Comparison of ENCODE assay signal across 24 mouse cellular contexts in genomic region chr9:48928781-48929180, GRCm38 (mm10). TPM values are rescaled to one million over a fixed set of nuclear protein-coding genes. Genes with fewer than 3 reads are reported as not detected.
A peak's percentile ranks its signal among the peaks of the same experiment; 100 is the strongest.
DNase-seq lines count a peak whose midpoint lies in the region; ATAC-seq and TF ChIP-seq lines count a peak whose summit lies in the region.
"Had no signal": no experiment of that assay in that cellular context is flagged by ENCODE, and none has a peak within 500 bp of the region (broad histone marks: within the 10 kb centered on the region; RNA-seq: fewer than 3 reads in every experiment).

No protein-coding gene starts in this region.

- H3K9me3 ChIP-seq in forebrain, postnatal 0 days (ENCODE audit: low read length) = no peaks in the 10 kb centered on the region
- H3K9me3 ChIP-seq: embryonic facial prominence, embryonic 13.5 days; heart, embryonic 15.5 days had no signal

- H3K36me3 ChIP-seq in forebrain, postnatal 0 days (ENCODE audit: insufficient read depth) = no peaks in the 10 kb centered on the region
- H3K36me3 ChIP-seq: embryonic facial prominence, embryonic 13.5 days; heart, embryonic 15.5 days had no signal

- H3K4me2 ChIP-seq in forebrain, postnatal 0 days (ENCODE audit: low read depth) = no peak overlapping the region
- H3K4me2 ChIP-seq: embryonic facial prominence, embryonic 13.5 days; heart, embryonic 15.5 days had no signal

- TF ChIP-seq POLR2A in lung, adult 2 months (IDR thresholded peaks at IDR 0.05; ENCODE audit: borderline replicate concordance, extremely low read depth, low read depth, low read length) = no peak

- TF ChIP-seq CTCF in forebrain, postnatal 0 days (IDR thresholded peaks at IDR 0.05; ENCODE audit: low read depth) = no peak
- no peak for TF ChIP-seq CTCF in lung, adult 2 months (IDR thresholded peaks at IDR 0.05; ENCODE audit: insufficient read depth, low read length)

- WGBS in forebrain, postnatal 0 days = 40% methylated on average over 3 of the region's 3 CpGs
- 55% methylated on average over 3 of the region's 3 CpGs for WGBS in lung, adult 2 months

- H3K27me3 ChIP-seq in forebrain, postnatal 0 days (ENCODE audit: insufficient read depth, low read length) = no peaks in the 10 kb centered on the region; the same call in 1 of the 2 replicates
- H3K27me3 ChIP-seq: embryonic facial prominence, embryonic 13.5 days had no signal

- peak; percentile 19 to 24 for DNase-seq in cerebellum, postnatal 14 days
- no peak for DNase-seq in cerebellum, adult 9-11 months
- peak; percentile 68 for DNase-seq in left cerebral cortex, postnatal 4 days
- no peak for DNase-seq in left cerebral cortex, adult 9 months (ENCODE audit: low spot score in 2 of 2)
- DNase-seq in brain, adult 2 months (ENCODE audit: low read depth, low spot score) = peak; percentile 20
- DNase-seq in forebrain, postnatal 0 days = no peak
- DNase-seq in lung, adult 2 months = no peak
- DNase-seq in thymus, postnatal 10 days (ENCODE audit: low spot score in 2 of 2) = no peak
- DNase-seq: adrenal gland, postnatal 10 days; heart, postnatal 36 days; kidney, adult 11 months; liver, postnatal 0 days; lung, postnatal 10 days; thymus, postnatal 25 days had no signal

- no peak overlapping the region for H3K27ac ChIP-seq in forebrain, postnatal 0 days (ENCODE audit: low read depth, low read length)
- H3K27ac ChIP-seq: embryonic facial prominence, embryonic 13.5 days; heart, embryonic 15.5 days had no signal

- H3K4me1 ChIP-seq in forebrain, postnatal 0 days (ENCODE audit: insufficient read depth) = no peaks in the 10 kb centered on the region
- H3K4me1 ChIP-seq in lung, adult 2 months (ENCODE audit: control insufficient read depth, insufficient read depth, low read length) = no peaks in the 10 kb centered on the region
- H3K4me1 ChIP-seq: embryonic facial prominence, embryonic 13.5 days; heart, embryonic 15.5 days had no signal

- H3K9ac ChIP-seq in forebrain, postnatal 0 days = no peak overlapping the region
- H3K9ac ChIP-seq: embryonic facial prominence, embryonic 13.5 days; heart, embryonic 15.5 days; liver, postnatal 0 days had no signal

- intact Hi-C loops in left cerebral cortex, postnatal 4 days (cut with DNase I) = no loop called here

- no peak overlapping the region for H3K4me3 ChIP-seq in forebrain, postnatal 0 days (ENCODE audit: low read depth, low read length)
- no peak overlapping the region for H3K4me3 ChIP-seq in lung, adult 2 months (replicated peaks; ENCODE audit: extremely low read depth, low read depth, low read length)
- H3K4me3 ChIP-seq: embryonic facial prominence, embryonic 13.5 days; erythroblast, embryonic 14.5 days; heart, embryonic 15.5 days had no signal

- peak; percentile 60 for ATAC-seq in forebrain, postnatal 0 days
- ATAC-seq: liver, postnatal 0 days had no signal

RNA-seq across cellular contexts. Expression of gene Htr3a, which starts 17.9 kb away (rescaled TPM):
- 1 to 10 TPM; 3.2 to 5.0 TPM for total RNA-seq in left cerebral cortex, postnatal 4 days (2021)
- total RNA-seq in forebrain, postnatal 0 days (2014; rRNA removed) = 9.4 and 10.4 TPM in 2 replicates
- 6.2 and 6.8 TPM in 2 replicates for polyA plus RNA-seq in forebrain, postnatal 0 days (2015; fragmentation: Nextera tagmentation; extraction: Ambion mirVana)
- polyA plus RNA-seq in lung, adult 2 months (2012; rRNA removed) = 0.21 and 0.36 TPM in 2 replicates
- total RNA-seq: gastrocnemius, adult 8-10 months; heart, postnatal 36 days; liver, adult 2 months had no signal
- polyA plus RNA-seq: gonadal fat pad, adult 2 months; liver, adult 2 months; liver, postnatal 0 days had no signal

RNA-seq across cellular contexts. Expression of gene Htr3b, which starts 36.0 kb away (rescaled TPM):
- total RNA-seq in left cerebral cortex, postnatal 4 days (2021) = not detected
- 0.10 TPM in 1 of 2 replicates, not detected in the other for total RNA-seq in forebrain, postnatal 0 days (2014; rRNA removed)
- polyA plus RNA-seq in forebrain, postnatal 0 days (2015; fragmentation: Nextera tagmentation; extraction: Ambion mirVana) = 0.09 TPM in 1 of 2 replicates, not detected in the other
- not detected in 2 replicates for polyA plus RNA-seq in lung, adult 2 months (2012; rRNA removed)
- total RNA-seq: gastrocnemius, adult 8-10 months; heart, postnatal 36 days; layer of hippocampus, postnatal 10 days; left cerebral cortex, adult 8-10 months; liver, adult 2 months had no signal
- polyA plus RNA-seq: erythroblast, embryonic 14.5 days; frontal cortex, adult 2 months; gonadal fat pad, adult 2 months; heart, embryonic 15.5 days; limb, embryonic 11.5 days; liver, adult 2 months; liver, postnatal 0 days had no signal

RNA-seq across cellular contexts. Expression of gene Usp28, which starts 56.4 kb away (rescaled TPM):
- 10 to 100 TPM; 39.3 to 45.1 TPM for total RNA-seq in left cerebral cortex, postnatal 4 days (2021)
- 18.0 and 20.2 TPM in 2 replicates for total RNA-seq in forebrain, postnatal 0 days (2014; rRNA removed)
- 8.3 and 12.7 TPM in 2 replicates for polyA plus RNA-seq in forebrain, postnatal 0 days (2015; fragmentation: Nextera tagmentation; extraction: Ambion mirVana)
- polyA plus RNA-seq in lung, adult 2 months (2012; rRNA removed) = 11.5 and 12.9 TPM in 2 replicates

Comparison
In these comparisons a context has a peak if more than half of its experiments do, and no peak if none do; other contexts are left out.
1. DNase-seq: peak in cerebellum, postnatal 14 days (2 of 2), left cerebral cortex, postnatal 4 days (single experiment) and brain, adult 2 months (single experiment); none in cerebellum, adult 9-11 months (single experiment), left cerebral cortex, adult 9 months (0 of 2), forebrain, postnatal 0 days (single experiment), lung, adult 2 months (single experiment) and thymus, postnatal 10 days (0 of 2).